Mouse (Mus musculus) left cerebral cortex, postnatal 10 days (tissue): ENCODE data around the gene Gm49392. TPM values are rescaled to one million over a fixed set of nuclear protein-coding genes. Genes with fewer than 3 reads are reported as not detected.
"Not testable (repeated sequence)": the region's sequence is repeated elsewhere in the genome, so short reads cannot be mapped to it uniquely, and the experiment has no call there.

ENCODE experiments used
- DNase-seq, 2 experiments: peaks; one replicate each; pipeline ENCODE4 v3.0.0; 2021 to 2022; ENCODE audit warnings: low spot score in 2 of 2, mixed read lengths in 1 of 2; ENCODE audit errors: extremely low spot score in 1 of 2
- intact Hi-C: fragments of 180-260 bp; cut with DNase I; formaldehyde crosslinking; loops from one replicate; pipeline ENCODE4 v1.15.1; 2025
- total RNA-seq, 2 experiments: library from RNA; stranded (reverse); gene quantifications; 2 replicates each; pipeline ENCODE4 v1.2.3; 2021

Gm49392 gene
- total RNA-seq = under 1 TPM in 1 of 2 experiments, not detected in 1; 0.45 TPM

DNA sequence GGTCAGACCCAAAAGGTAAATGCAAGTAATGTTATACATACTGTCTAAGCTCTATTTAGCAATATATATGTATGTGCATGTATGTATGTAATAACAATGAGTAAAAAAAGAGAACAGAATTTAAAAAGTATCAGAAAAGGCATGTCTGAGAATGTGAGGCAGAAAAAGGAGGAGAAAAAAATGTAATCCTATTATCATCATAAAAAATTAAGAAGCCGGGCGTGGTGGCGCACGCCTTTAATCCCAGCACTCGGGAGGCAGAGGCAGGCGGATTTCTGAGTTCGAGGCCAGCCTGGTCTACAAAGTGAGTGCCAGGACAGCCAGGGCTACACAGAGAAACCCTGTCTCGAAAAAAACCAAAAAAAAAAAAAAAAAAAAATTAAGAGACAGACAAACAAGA, at the start of gene Gm49392:
Gm49392 (minus strand) TSS at position 101 of the 400 bp plus-strand sequence.
- DNase-seq, intact Hi-C loops: not testable (repeated sequence)

DNA sequence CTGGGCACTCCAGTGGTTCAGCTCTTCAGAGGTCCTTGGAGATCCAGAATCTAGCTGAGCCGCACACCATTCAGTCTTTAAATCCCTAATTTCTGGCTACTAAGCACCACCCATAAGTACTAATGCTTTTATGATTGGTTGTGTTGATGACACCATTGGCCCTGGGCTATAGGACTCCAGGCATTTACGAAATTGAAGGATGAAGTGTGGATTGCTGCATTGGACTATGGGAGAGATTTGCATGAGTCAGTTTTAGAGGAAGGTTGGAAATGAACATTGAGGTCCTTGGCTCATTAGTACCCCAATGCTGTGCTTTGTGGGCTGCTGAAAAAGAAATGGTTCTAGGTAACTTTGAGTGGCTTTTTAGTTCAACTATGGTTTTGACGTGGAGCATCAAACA, 45.2 kb upstream of the Gm49392 start, which contains the start of gene Tpbpa:
Tpbpa (minus strand) TSS at position 101 of the 400 bp plus-strand sequence.
- intact Hi-C loops, DNase-seq: not testable (repeated sequence)

DNA sequence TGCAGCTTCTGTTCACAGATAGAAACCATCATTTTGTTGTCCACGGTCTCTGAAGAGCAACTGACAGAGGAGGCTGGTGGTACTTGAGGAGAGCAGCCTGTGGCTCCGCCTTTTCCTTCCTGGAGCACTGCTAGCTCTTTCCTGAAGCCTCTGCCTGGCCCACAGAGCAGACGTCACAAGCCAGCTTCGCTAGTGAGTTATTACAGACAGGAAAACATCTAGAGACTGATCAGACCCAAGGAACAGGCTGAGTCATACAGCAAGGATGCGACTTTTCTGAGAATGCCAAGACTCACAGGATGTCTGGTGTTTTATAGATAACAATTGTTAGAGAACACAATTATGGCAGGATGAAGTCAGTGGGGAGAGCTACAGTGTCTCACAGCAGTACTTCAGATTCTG, 39.8 kb upstream of the Gm49392 start, which contains the start of the genes Gm49391 and Ctla2a:
Gm49391 (minus strand) TSS at position 72 of the 402 bp plus-strand sequence.
Ctla2a (minus strand) TSS at position 126 of the 402 bp plus-strand sequence.
- DNase-seq = peak in 1 of 2 experiments; percentile 67
- intact Hi-C loops = no loop called here

DNA sequence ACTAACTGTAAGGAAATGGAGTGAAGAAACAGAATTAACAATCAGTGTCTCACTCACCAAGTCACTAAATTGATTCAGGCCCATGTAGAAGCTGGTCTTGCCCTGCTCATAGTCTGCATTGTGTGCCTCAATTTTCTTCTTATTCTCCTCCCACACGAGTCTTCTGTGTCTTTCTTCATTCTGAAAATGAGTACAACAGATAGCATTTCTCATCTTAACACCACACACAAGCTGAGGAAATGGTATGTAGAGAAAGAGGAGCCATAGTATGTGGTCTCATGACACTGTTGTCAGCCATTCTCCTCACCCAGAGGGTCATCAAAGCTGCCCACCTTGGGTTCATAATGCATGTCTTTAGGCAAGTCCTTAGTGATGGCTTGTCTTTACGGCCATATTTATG, 38.8 kb upstream of the Gm49392 start, which contains the start of gene Gm49393:
Gm49393 (minus strand) TSS at position 101 of the 400 bp plus-strand sequence.
- intact Hi-C loops, DNase-seq: not testable (repeated sequence)

DNA sequence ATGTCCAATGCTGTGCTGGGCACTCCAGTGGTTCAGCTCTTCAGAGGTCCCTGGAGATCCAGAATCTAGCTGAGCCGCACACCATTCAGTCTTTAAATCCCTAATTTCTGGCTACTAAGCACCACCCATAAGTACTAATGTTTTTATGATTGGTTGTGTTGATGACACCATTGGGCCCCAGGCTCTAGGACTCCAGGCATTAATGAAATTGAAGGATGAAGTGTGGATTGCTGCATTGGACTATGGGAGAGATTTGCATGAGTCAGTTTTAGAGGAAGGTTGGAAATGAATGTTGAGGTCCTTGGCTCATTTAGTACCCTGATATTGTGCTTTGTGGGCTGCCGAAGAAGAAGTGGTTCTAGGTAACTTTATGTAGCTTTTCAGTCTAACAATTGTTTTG, 8.1 kb upstream of the Gm49392 start, which contains the start of gene Tpbpb:
Tpbpb (minus strand) TSS at position 101 of the 400 bp plus-strand sequence.
- DNase-seq, intact Hi-C loops: not testable (repeated sequence)

DNA sequence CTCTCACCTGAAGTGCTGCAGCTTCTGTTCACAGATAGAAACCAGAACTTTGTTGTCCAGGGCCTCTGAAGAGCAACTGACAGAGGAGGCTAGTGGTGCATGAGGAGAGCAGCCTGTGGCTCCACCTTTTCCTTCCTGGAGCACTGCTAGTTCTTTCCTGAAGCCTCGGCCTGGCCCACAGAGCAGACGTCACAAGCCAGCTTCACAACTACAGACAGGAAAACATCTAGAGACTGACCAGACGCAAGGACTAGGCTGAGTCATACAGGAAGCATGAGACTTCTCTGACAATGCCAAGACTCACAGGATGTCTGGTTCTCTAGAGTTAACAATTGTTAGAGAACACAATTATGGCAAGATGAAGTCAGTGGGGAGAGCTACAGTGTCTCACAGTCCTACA, 634 bp upstream of the Gm49392 start, which contains the start of gene Ctla2b:
Ctla2b (minus strand) TSS at position 120 of the 400 bp plus-strand sequence.
- intact Hi-C loops = no loop called here
- DNase-seq = peak; percentile 0 to 66

DNA sequence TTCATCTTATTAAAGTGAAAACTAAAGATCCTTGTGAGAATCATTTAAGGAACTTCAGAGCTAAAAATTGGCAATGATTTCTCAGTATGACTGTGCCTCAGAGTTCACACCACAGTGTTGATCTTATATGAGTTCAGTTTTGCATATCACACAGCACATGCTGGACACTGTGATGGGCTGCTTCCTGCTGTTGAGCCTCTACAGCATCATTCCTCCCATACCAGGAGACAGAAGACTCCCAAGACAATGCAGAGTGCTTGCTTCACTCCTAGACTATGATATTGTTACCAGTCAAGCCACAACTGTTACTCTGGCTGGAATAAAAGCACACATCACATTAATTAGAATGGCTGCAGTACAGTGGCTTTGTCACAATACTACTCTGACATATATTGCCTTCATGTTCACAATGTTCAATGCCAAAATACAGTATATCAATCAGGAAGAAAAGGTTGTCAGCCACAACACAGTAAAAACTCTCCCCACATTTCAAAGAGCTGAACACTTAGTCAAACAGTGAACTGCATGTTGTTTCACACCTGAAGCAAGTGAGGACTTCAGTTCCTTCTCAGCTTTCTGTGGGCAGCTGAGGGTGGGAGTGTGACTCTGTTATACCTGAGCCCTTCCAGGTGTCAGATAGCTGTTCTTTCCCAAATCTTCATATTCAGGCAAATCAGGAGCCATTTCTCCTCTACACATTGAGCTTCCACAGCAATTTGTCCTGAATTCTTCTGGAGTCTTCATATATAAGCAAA, 1.1 kb downstream of the Gm49392 start:
- no peak for DNase-seq
- intact Hi-C loops = no loop called here

DNA sequence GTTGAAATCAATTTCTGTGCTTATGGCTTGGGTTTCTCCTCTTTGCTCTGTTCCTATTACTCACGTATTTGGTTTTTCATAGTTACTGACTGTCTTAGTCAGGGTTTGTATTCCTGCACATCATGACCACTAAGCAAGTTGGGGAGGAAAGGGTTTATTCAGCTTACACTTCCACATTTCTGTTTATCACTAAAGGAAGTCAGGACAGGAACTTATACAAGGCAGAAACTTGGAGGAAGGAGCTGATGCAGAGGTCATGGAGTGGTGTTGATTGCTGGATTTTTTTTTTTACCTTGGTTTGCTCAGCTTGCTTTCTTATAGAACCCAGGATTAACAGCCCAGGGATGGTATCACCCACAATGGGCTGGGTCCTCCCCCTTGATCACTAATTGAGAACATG, 4.4 kb downstream of the Gm49392 start:
- DNase-seq = no peak
- intact Hi-C loops = no loop called here

DNA sequence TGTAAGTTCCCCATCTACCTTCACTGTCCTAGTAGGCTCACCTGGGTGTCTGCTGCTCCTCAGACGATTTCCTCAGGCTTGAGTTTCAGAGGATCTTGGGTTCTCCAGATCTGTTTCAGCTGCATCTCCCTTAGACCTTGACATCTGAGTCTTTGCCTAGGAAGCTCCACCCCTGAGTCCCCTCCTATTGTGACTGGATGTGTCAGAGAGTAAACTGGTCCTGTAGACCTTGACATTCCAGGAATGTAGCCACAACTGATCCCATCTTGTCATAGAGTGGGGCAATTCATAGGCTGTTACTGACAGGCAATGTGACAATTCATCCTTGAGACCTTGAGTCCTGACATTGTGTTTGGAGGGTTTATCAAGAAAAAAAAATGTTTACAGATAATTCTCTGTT, 32.4 kb downstream of the Gm49392 start, which contains the start of gene 4930486L24Rik:
4930486L24Rik (minus strand) TSS at position 195 of the 400 bp plus-strand sequence.
- DNase-seq = no peak
- intact Hi-C loops = no loop called here

DNA sequence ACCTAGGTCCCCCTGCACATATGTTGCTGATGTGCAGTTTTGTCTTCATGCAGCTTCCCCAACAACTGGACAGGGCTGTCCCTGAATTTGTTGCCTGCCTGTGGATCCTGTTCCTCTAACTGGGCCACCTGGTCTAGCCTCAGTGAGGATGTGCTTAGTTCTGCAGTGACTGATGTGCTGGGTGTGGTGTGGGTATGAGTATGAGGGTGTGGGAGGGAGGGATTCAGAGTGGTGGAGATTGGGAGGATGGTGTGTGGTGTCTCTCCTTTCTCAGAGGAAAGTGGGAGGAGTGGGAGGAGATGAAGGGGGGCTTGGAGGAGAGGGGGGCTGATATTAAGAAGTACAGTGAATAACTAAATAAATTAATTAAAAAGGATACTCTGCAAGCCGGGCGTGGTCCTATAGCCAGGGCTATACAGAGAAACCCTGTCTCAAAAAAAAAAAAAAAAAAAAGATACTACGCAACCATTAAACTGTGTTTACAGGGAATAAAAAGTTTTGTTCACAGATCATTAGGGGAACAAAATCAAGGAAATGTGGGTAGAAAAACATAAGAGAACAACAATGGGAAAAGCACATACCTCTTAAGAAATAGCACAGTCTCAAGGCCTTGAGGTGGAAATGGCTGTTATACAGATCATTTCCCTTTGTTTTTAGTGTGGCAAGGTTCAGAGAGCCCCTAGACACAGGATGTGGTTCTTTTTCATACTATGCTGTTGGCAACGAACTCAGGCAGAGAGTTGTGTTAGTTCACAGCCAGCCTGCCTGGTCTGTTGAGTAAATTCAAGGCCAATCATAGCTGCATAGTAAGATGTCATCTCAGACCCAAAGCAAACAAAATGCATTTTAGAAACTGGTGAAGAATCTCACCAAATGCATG, 48.2 kb downstream of the Gm49392 start:
- intact Hi-C loops = no loop called here
- peak in 1 of 2 experiments; percentile 27 for DNase-seq

DNA sequence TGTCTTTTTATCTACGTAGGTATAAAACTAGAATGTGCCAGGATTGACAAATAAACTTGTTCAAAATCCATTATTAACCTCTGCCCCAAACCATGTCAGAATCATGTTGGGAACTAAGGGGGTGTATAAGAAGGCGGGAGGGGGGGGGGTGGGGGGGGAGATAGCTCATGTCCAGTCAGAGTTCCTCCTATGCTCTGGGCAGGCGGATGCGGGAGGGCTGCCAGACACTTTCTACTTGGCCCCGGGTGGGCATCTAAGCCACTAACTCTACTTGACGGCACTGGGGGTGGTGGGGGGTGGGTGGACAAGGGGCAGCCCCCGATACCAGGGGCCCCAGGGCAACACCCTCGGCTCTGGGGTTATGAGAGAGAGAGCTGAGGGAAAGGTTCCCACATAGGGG, 53.5 kb downstream of the Gm49392 start:
- DNase-seq = peak in 1 of 2 experiments; percentile 13
- intact Hi-C loops = no loop called here

DNA sequence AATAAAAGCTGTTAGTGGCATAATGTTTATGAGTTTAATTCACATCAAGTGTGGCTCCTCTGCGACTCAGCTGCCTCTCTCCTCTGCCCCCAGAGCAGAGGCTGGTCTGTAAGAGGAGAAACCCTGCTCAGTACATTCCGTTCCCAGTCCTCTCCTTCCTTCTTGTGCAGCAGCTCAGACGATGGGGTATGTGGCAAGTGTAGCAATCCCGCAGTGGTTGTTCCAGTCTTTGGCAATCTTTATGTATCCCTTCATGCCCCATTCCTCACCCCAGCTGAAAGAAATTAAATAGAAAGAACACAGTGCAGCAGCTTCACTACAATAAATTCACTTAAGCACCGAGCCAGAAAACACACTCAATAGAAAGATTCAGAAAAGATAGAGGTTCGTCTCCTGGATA, 54.0 kb downstream of the Gm49392 start:
- intact Hi-C loops = no loop called here
- no peak for DNase-seq

DNA sequence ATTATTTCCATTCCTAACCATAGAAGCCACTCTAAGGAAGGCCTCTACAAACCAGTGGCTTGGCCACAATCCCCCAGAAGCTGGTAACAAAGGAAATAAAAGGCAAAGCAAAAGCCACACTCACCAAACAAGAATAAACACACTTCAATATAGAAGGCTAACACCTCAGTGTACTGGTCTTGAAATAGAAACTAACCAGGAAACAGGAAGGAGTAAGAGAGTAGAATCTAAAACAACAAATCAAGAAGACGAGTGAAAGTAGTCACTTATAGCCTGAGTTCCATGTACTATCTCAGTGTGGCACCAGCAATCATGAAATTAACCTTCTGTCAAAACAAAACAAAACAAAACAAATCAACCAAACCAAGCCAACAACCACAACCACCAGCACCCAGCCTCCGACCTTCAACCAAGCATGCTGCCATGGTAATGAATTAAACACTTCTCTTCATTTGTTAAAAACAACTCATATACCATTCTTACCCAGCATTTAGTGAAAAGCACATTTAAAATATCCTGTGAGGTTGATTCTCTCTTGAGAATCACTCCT, 57.3 kb downstream of the Gm49392 start:
- intact Hi-C loops = no loop called here
- no peak for DNase-seq

DNA sequence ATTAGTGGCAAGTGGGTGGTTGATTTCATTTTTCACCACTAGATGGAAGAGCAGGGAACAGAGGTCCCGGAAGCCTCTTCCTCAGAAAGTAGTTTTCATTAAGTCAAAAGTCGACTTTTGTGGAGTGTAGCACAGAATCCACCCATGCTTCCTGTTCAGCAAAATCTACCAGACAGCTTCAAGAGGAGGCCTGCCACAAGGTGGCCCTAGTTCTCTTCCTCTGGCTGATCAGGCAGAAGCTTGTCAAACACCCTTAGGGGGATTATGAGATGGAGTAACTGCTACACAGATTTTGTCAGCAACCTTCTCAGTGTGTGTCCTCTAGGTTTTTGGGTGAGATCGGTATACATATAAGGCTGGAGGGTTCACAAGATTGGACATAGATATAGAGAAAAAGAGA, 70.6 kb downstream of the Gm49392 start:
- intact Hi-C loops = no loop called here
- peak in 1 of 2 experiments; percentile 39 for DNase-seq

DNA sequence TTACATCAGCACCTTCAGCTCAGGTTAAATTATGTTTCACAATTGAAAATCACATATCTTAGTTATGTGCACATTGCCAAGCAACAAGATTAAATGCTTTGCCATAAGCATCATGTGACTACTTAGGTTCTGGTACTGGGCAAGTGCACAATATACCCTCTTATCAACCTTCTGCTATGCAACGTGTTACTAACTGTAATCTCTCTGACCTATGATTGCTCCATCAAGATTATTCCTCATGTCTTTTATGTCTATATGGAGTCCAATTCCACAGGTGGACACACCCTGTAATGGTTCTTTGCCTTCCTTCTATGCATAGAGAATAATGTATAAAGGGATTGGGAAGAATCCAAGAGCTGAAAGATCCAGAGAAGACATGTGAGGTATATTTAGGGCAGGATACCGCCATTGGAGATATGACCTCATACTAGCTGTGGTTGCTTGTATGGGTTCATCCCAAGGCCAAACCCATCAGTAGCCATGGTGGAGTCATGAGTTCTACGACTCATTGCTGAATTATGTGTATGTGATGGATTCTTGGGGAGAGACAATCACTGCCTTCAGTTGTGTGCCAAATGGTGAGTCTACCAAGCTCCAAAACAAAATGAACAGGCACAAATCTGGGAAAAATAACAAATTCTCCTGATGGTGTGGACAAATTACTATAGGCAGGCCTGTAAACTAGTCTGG, 76.1 kb downstream of the Gm49392 start:
- no peak for DNase-seq
- intact Hi-C loops = no loop called here

DNA sequence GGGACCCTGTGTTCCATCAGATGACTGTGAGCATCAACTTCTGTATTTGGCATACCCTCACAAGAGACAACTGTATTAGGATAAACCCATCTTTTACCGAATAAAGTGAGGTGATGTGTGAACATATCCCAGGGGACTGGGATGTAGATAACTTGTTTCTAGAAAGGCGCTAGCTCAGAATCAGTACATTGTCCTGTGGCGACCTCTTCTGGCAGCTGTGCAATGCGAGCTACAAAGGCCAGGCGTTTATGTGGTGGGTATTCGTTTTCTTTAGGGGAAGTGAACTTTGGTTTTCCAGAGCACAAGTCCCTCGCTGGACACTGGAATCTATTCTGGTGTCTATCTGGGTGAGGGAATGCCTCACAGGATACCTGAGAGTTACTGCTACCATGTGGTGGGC, 77.2 kb downstream of the Gm49392 start:
- DNase-seq = peak in 1 of 2 experiments; percentile 49
- intact Hi-C loops = loop anchor here (5.0 kb wide), 1 partner anchor 62 kb away; no protein-coding TSS in a partner anchor

DNA sequence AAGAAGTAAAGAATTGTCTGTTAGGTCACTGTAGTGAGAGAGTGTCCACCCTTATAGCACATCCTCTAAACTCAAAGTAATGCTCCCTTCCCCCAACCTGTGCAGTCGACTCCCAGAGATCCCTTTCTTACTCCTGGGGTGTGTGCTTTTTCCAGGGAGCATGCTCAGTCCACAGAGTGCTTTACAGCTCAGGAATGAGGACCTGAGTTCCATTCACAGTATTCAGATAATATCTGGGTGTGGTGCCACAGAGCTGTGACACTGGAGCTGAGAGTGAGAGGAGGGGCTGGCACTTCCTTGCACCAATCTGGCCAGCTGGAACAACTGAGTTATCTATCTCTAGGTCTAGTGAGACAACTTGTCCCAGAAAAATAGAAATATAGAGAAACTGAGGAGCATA, 83.0 kb downstream of the Gm49392 start:
- DNase-seq = no peak
- intact Hi-C loops = no loop called here

DNA sequence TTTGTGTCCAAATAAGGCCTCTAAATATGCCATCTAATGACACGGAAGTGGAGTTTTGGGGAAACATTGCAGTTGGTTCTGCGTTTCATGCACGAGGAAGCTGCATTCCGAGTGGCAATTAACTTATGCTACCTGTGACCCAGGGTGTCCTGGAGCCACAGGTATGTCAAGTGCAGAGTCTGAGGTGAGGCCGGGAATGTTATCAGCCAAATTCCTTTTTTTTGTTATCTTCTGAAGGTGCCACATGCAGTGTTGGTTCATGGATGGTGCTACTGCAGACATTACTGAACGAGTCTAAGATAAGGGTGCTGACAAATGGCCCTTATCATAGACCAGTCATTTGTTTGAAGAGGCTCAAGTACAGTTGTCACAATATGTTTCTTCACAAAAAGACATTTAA, 83.9 kb downstream of the Gm49392 start:
- DNase-seq = no peak
- intact Hi-C loops = no loop called here
